Mouse (Mus musculus) urinary bladder, postnatal 14 days (tissue): ENCODE measurements at regions not wholly inside any gene's neighbourhood (a gene's known extent, or its start where the extent isn't known, plus 50 kb on each side); places are given as distances from the start of the nearest gene placed in this dataset.

ENCODE experiments used
- DNase-seq: peaks from one replicate; pipeline ENCODE4 v3.0.0; 2021; ENCODE audit warnings: low spot score

DNA sequence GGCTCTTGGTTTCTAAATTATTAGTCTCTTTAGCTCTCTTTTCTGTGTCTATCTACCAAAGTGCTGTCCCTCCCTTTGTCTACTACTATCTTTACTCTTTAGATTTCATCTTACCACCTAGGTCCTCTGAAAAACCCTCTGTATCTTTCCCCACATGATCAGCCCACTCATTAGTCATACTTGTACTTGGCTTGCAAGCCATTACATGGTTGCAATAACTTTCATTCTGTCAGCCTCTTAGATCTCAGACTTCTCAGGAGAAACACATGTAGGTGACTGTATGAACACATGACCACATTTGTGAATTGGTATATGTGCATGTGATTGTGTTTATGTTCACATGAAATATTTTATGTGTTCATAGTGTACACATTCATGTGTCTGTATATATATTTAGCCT, 83.3 kb upstream of the Agbl1 start:
- DNase-seq = no peak

DNA sequence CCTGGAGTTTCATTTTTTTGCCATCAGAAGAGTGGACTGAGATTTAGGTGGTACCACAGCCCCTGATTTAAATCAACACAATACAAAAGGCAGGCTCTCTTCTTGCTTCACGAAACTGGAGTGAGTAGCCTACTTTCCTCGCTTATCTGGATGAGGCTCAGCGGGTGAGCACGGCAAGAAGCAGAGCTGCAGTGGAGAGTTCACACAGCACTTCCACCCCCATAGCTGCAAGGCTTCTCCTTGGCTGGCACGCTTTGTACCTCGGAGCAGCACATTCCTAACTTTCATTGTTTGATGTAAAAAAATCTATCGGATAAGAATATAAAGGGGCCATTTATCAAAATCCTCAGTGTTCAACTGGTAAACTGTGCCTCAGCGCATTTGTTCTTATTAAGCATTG, 72.8 kb upstream of the Agbl1 start:
- DNase-seq = no peak

DNA sequence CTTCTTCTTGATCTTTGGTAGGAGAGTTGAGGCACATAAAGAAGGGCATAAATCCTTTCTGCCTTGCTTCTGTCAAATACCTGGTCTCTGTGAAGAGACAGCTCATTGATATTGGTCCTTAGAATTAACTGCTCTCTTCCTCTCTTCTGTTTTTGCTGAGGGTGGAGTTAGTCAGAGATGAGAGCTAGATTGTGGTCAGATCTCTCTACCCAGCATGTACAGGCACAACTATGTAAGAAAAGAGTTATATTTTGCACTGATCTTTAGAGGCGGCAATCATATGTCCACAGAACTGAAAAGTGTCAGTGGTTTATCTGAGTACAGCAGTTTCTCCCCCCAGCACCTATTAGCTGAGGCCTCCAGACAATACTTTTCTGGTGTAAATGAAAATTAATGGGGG, 65.5 kb upstream of the Agbl1 start:
- no peak for DNase-seq

DNA sequence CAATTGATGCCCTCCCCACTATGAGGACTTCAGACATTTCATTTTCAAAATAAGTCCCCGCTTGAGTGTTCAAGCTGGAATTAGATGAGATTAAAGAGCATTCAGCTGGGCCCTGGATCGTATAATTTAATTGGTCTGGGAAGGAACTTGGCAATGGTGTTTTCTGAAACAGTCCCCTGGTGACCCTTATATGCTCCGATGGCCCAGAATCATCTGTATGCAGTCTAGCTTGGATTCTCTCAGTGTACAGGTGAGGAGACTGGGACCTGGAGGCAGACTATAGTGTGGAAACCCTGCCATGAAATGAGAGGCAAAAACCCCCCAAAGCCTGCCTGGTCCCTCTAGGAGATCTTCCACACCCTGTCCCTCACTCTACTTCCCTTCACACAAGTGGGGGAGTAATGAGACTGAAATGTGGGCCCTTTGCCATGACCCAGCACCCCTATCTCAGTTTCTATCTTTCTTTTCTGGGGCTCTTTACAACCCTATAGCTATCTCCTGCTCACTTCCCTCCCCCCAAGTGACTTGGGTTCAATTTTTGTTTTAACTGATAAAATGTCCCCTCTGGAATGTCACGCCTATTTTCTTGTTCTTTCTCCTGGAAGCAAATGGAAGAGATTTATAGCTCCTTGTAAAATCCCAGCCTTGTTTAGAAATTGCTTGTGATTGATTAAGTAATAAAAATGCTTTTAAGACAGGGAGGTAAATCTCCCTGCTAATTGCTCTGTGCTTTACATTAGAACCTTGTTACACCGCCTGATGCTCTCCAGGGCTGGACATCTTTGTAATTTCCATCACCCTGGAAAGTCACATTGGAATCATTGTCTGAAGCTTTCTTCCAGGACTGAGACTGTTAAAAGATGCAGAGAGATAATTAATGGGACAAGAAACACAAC, 64.7 kb upstream of the Agbl1 start:
- no peak for DNase-seq

DNA sequence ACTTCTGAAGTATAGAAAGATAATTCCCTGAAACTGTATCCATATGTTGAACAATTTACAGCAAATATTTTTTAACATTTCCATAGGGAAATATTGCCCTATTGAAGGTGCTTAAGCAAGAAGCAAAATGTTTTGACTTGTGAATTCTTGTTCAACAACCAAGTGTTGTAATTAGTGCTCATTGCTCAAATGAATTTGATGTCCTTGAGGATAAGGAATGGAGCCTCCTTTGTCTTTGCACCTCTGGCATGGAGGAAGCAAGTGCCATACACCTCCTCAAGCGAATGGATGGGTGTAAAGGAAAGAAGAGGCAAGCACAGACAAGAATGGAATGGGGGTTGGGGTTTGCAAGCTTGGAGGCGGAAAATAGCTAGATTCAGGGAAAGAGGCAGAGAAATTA, 59.2 kb upstream of the Agbl1 start:
- DNase-seq = no peak

DNA sequence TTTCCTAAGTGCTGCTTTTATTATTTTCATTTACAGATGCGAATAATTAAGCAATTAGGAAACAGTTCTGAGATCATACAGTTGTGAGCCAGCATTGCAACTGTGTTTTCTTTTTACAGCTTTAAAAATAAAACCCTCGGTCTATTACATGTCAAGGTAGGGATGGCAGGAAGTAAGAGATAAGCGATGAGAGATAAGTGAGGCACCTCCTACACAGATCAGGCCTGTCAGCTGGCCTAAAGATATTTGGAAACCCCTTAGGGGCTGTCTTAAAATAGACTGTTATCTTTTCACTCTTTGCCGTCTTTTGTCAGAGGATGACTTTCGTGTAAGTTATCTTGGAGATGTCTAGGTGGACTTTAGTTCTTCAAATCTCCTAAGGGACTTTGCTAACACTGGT, 53.5 kb upstream of the Agbl1 start:
- no peak for DNase-seq

DNA sequence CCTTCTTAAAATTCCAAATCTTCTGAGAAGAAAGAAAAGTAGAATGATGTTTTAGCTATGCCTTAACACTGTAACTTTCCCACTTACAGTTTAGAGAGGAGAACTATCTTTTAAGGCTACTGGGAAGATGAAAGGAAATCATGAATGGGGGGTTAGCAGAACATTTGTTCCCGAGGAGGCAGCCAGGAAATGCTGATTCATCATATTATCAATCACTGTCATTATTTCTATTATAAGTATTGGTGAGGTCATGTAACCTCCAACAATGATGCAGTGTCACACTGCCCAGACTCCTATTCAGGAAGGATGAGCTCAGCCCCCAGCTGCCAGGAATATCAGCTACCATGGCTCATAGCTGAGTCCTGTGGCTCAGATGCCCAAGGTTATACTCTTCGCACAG, 52.3 kb upstream of the Agbl1 start:
- no peak for DNase-seq
